Mouse (Mus musculus) right cerebral cortex, postnatal 36 days (tissue): Measurements from ENCODE around the gene Abca13.
"Not testable (repeated sequence)": the region's sequence is repeated elsewhere in the genome, so short reads cannot be mapped to it uniquely, and the experiment has no call there.

Experiments used
- DNase-seq, 2 experiments: peaks; one replicate each; pipeline ENCODE4 v3.0.0; 2022; ENCODE audit warnings: low spot score in 2 of 2, mixed read lengths in 1 of 2

Gene Abca13

GRCm38 (mm10) chr11:9191555-9192131 is at the start of gene Abca13:
TSS of gene Abca13 (plus strand) at chr11:9191942.
- DNase-seq, result no peak

- no peak for DNase-seq
Observed at GRCm38 (mm10) chr11:9145113-9145512, 46.6 kb upstream of the Abca13 start.

GRCm38 (mm10) chr11:9146115-9146514 is 45.6 kb upstream of the Abca13 start:
- no peak for DNase-seq

- no peak for DNase-seq
Observed at GRCm38 (mm10) chr11:9146683-9147082, 45.1 kb upstream of the Abca13 start.

- no peak for DNase-seq
Observed at GRCm38 (mm10) chr11:9148206-9148605, 43.5 kb upstream of the Abca13 start.

GRCm38 (mm10) chr11:9150403-9150802 is 41.3 kb upstream of the Abca13 start:
- DNase-seq, result not testable (repeated sequence)

- no peak for DNase-seq
Observed at GRCm38 (mm10) chr11:9159953-9160352, 31.8 kb upstream of the Abca13 start.

- DNase-seq, result no peak
Observed at GRCm38 (mm10) chr11:9167331-9167730, 24.4 kb upstream of the Abca13 start.

GRCm38 (mm10) chr11:9181477-9181876 is 10.3 kb upstream of the Abca13 start:
- DNase-seq, result no peak

GRCm38 (mm10) chr11:9189471-9189870 is 2.3 kb upstream of the Abca13 start:
- DNase-seq, result not testable (repeated sequence)

GRCm38 (mm10) chr11:9190772-9191554 is 779 bp upstream of the Abca13 start:
- no peak for DNase-seq

- DNase-seq, result no peak
Observed at GRCm38 (mm10) chr11:9194861-9195260, 3.1 kb downstream of the Abca13 start.

GRCm38 (mm10) chr11:9199868-9200267 is 8.1 kb downstream of the Abca13 start:
- no peak for DNase-seq

GRCm38 (mm10) chr11:9210707-9211106 is 19.0 kb downstream of the Abca13 start:
- DNase-seq, result no peak

GRCm38 (mm10) chr11:9213580-9213979 is 21.8 kb downstream of the Abca13 start:
- DNase-seq, result no peak

GRCm38 (mm10) chr11:9216252-9216651 is 24.5 kb downstream of the Abca13 start:
- DNase-seq, result no peak

GRCm38 (mm10) chr11:9220501-9220900 is 28.8 kb downstream of the Abca13 start:
- DNase-seq, result no peak

GRCm38 (mm10) chr11:9221646-9222045 is 29.9 kb downstream of the Abca13 start:
- DNase-seq, result peak in 1 of 2 experiments; percentile 16

- no peak for DNase-seq
Observed at GRCm38 (mm10) chr11:9226399-9226798, 34.7 kb downstream of the Abca13 start.

GRCm38 (mm10) chr11:9249627-9250026 is 57.9 kb downstream of the Abca13 start:
- DNase-seq, result not testable (repeated sequence)

- DNase-seq, result not testable (repeated sequence)
Observed at GRCm38 (mm10) chr11:9263072-9263471, 71.3 kb downstream of the Abca13 start.

- DNase-seq, result no peak
Observed at GRCm38 (mm10) chr11:9269090-9269489, 77.3 kb downstream of the Abca13 start.

- no peak for DNase-seq
Observed at GRCm38 (mm10) chr11:9285204-9285603, 93.5 kb downstream of the Abca13 start.
